Mouse (Mus musculus) spleen, adult 2 months (tissue): ENCODE data around the gene Lce1a1.

Source experiments
- CTCF ChIP-seq: fragments of 200-500 bp; IDR thresholded peaks from 2 replicates; pipeline ENCODE4 v1.5.1; 2011; ENCODE audit warnings: mild to moderate bottlenecking, inconsistent platforms; ENCODE audit not compliant: insufficient read depth, insufficient read length, insufficient replicate concordance; ENCODE audit errors: extremely low read depth
- POLR2A ChIP-seq: fragments of 200-500 bp; IDR thresholded peaks from 2 replicates; pipeline ENCODE4 v1.6.1; 2011; ENCODE audit warnings: low read depth, low read length, inconsistent platforms

GRCm38 (mm10) chr3:92609804-92610203 is 38.3 kb downstream of the Lce1a1 start:
- TF ChIP-seq POLR2A (no peak), CTCF (no peak)
